9 mouse cellular contexts compared by ENCODE assay signal in the genomic region with DNA sequence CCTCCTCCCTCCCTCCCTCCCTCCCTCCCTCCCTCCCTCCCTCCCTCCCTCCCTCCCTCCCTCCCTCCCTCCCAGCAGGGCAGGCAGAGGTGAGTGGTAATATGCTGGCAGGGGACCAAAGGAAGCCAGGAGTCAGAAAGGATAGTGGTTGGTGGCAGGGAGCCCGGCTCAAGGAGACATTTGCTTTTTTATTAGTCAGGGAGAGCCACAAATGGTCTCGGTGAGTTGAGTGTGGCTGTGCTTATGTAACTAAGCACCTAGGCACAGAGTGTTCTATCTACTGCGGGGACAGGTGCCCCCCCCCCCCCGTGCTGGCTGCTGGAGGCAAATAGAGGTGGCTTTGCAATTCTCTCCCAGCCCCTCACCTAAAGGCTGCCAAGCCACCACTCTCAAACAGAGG.
DNase-seq lines count a peak whose midpoint lies in the region; ATAC-seq and TF ChIP-seq lines count a peak whose summit lies in the region.
"Had no signal": no experiment of that assay in that cellular context is flagged by ENCODE, and none has a peak within 500 bp of the region (broad histone marks: within the 10 kb centered on the region; RNA-seq: fewer than 3 reads in every experiment).

No protein-coding gene starts in this region.

- H3K4me2 ChIP-seq in heart, embryonic 12.5 days = no peak overlapping the region
- H3K4me2 ChIP-seq in stomach, postnatal 0 days (replicated peaks; ENCODE audit: low read depth) = no peak overlapping the region
- H3K4me2 ChIP-seq: forebrain, embryonic 13.5 days had no signal

- no peak for TF ChIP-seq EP300 in stomach, postnatal 0 days (optimal IDR thresholded peaks at IDR 0.05)

- no peak overlapping the region for H3K4me3 ChIP-seq in heart, embryonic 12.5 days
- H3K4me3 ChIP-seq in stomach, postnatal 0 days (ENCODE audit: low read depth, low read length) = no peak overlapping the region
- no peak overlapping the region for H3K4me3 ChIP-seq in midbrain, embryonic 10.5 days
- H3K4me3 ChIP-seq: forebrain, embryonic 13.5 days had no signal

- peak overlapping the region; percentile 75; the same call in 1 of the 2 replicates for H3K27ac ChIP-seq in heart, embryonic 12.5 days (ENCODE audit: poor library complexity, severe bottlenecking)
- no peak overlapping the region for H3K27ac ChIP-seq in stomach, postnatal 0 days (replicated peaks)
- no peak overlapping the region for H3K27ac ChIP-seq in midbrain, embryonic 10.5 days (replicated peaks)
- H3K27ac ChIP-seq: forebrain, embryonic 13.5 days; macrophage had no signal

- TF ChIP-seq CTCF in brain, embryonic 14.5 days (IDR thresholded peaks at IDR 0.05; ENCODE audit: borderline replicate concordance, extremely low read depth, insufficient read depth, insufficient read length) = no peak
- TF ChIP-seq CTCF in stomach, postnatal 0 days (IDR thresholded peaks at IDR 0.05; ENCODE audit: low read depth) = no peak

- H3K9me3 ChIP-seq in heart, embryonic 12.5 days (replicated peaks) = no peaks in the 10 kb centered on the region
- no peaks in the 10 kb centered on the region for H3K9me3 ChIP-seq in stomach, postnatal 0 days (ENCODE audit: control insufficient read depth, low read length)
- H3K9me3 ChIP-seq in midbrain, embryonic 10.5 days (replicated peaks) = no peaks in the 10 kb centered on the region
- H3K9me3 ChIP-seq: forebrain, embryonic 13.5 days had no signal

- 24% methylated on average over 4 of the region's 4 CpGs for WGBS in heart, embryonic 12.5 days
- WGBS in stomach, postnatal 0 days = 26% methylated on average over 4 of the region's 4 CpGs
- 58% methylated on average over 4 of the region's 4 CpGs for WGBS in midbrain, embryonic 10.5 days

- peaks cover 9% of the 10 kb centered on the region; the same call in 1 of the 2 replicates for H3K27me3 ChIP-seq in heart, embryonic 12.5 days (replicated peaks)
- no peaks in the 10 kb centered on the region for H3K27me3 ChIP-seq in stomach, postnatal 0 days (ENCODE audit: control insufficient read depth, insufficient read depth, low read length)
- 0 out of 2 replicates have a peak, but pooled peaks cover 5% of the 10 kb centered on the region for H3K27me3 ChIP-seq in midbrain, embryonic 10.5 days (ENCODE audit: low read depth, poor library complexity, severe bottlenecking)
- H3K27me3 ChIP-seq: forebrain, embryonic 13.5 days had no signal

- TF ChIP-seq POLR2A in brain, embryonic 14.5 days (IDR thresholded peaks at IDR 0.05; ENCODE audit: borderline replicate concordance, extremely low read depth, insufficient read depth, insufficient read length, poor library complexity, severe bottlenecking) = no peak

- H3K36me3 ChIP-seq in heart, embryonic 12.5 days = no peaks in the 10 kb centered on the region
- H3K36me3 ChIP-seq in stomach, postnatal 0 days (ENCODE audit: control insufficient read depth, insufficient read depth, low read length) = no peaks in the 10 kb centered on the region
- no peaks in the 10 kb centered on the region for H3K36me3 ChIP-seq in midbrain, embryonic 10.5 days

- H3K9ac ChIP-seq in heart, embryonic 12.5 days = no peak overlapping the region
- H3K9ac ChIP-seq in stomach, postnatal 0 days (ENCODE audit: low read length) = no peak overlapping the region
- H3K9ac ChIP-seq: forebrain, embryonic 13.5 days had no signal

- DNase-seq in lung, adult 18-20 months = peak; percentile 46 to 66
- no peak for DNase-seq in lung, postnatal 10 days
- DNase-seq in brain, embryonic 14.5 days (ENCODE audit: low read depth) = peak; percentile 3
- no peak for DNase-seq in stomach, postnatal 0 days (ENCODE audit: low spot score)
- DNase-seq in midbrain, embryonic 10.5 days (ENCODE audit: low spot score) = no peak
- no peak for DNase-seq in retina, embryonic 14.5 days (ENCODE audit: low spot score)

- peaks cover 47% of the 10 kb centered on the region for H3K4me1 ChIP-seq in heart, embryonic 12.5 days (replicated peaks)
- no peaks in the 10 kb centered on the region for H3K4me1 ChIP-seq in stomach, postnatal 0 days (replicated peaks; ENCODE audit: control insufficient read depth, insufficient read depth)
- peaks cover 17% of the 10 kb centered on the region for H3K4me1 ChIP-seq in midbrain, embryonic 10.5 days

- ATAC-seq in heart, embryonic 12.5 days (ENCODE audit: insufficient number of reproducible peaks, low FRiP score) = no peak
- peak; percentile 18; the same call in 1 of the 2 replicates for ATAC-seq in stomach, postnatal 0 days (ENCODE audit: low FRiP score, low TSS enrichment)
- ATAC-seq: forebrain, embryonic 13.5 days had no signal

Comparison
In these comparisons a context has a peak if more than half of its experiments do, and no peak if none do; other contexts are left out.
1. DNase-seq: peak in lung, adult 18-20 months (2 of 2) and brain, embryonic 14.5 days (single experiment); none in lung, postnatal 10 days (single experiment), stomach, postnatal 0 days (single experiment), midbrain, embryonic 10.5 days (single experiment) and retina, embryonic 14.5 days (single experiment).